Mouse (Mus musculus) heart, adult 2 months (tissue): ENCODE results near the gene Slc5a12. TPM values are rescaled to one million over a fixed set of nuclear protein-coding genes. Genes with fewer than 3 reads are reported as not detected.

Experiments
- DNase-seq, 2 experiments: peaks; one replicate each; pipeline ENCODE4 v3.0.0; 2021
- H3K27ac ChIP-seq: fragments of 200-600 bp; 2 replicates; pipeline ENCODE4 v1.8.1; 2022
- H3K27me3 ChIP-seq: fragments of 200-500 bp; 2 replicates; pipeline ENCODE4 v1.6.1; 2012; ENCODE audit warnings: mild to moderate bottlenecking, low read length, inconsistent platforms, mixed read lengths; ENCODE audit not compliant: control insufficient read depth, insufficient read depth
- H3K36me3 ChIP-seq: fragments of 200-500 bp; 2 replicates; pipeline ENCODE4 v1.6.1; 2012; ENCODE audit warnings: low read length, inconsistent platforms; ENCODE audit not compliant: control insufficient read depth, insufficient read depth
- H3K4me1 ChIP-seq: fragments of 200-500 bp; 2 replicates; pipeline ENCODE4 v1.6.1; 2011; ENCODE audit warnings: low read length; ENCODE audit not compliant: control insufficient read depth, insufficient read depth
- H3K4me3 ChIP-seq: fragments of 200-600 bp; 2 replicates; pipeline ENCODE4 v1.8.1; 2022
- H3K79me2 ChIP-seq: fragments of 200-500 bp; replicated peaks from 2 replicates; pipeline ENCODE4 v1.6.1; 2012; ENCODE audit warnings: mild to moderate bottlenecking, inconsistent platforms, low read length, moderate library complexity, mixed read lengths; ENCODE audit not compliant: control insufficient read depth, insufficient read depth
- H3K9ac ChIP-seq: fragments of 200-500 bp; 2 replicates; pipeline ENCODE4 v1.6.1; 2012; ENCODE audit warnings: low read depth, mild to moderate bottlenecking, control low read depth, inconsistent platforms, low read length, mixed read lengths
- CTCF ChIP-seq: fragments of 200-600 bp; IDR thresholded peaks from 2 replicates; pipeline ENCODE4 v1.8.1; 2022; ENCODE audit warnings: antibody characterized with exemption, mild to moderate bottlenecking, moderate library complexity
- EP300 ChIP-seq: fragments of 200-500 bp; IDR thresholded peaks from 2 replicates; pipeline ENCODE4 v1.6.1; 2011; ENCODE audit warnings: low read depth, low read length, control low read depth; ENCODE audit not compliant: insufficient read depth
- POLR2A ChIP-seq: fragments of 200-500 bp; IDR thresholded peaks from 2 replicates; pipeline ENCODE4 v1.6.1; 2011; ENCODE audit warnings: mild to moderate bottlenecking, low read depth, low read length, control low read depth; ENCODE audit not compliant: insufficient read depth
- WGBS: fragments of 180-500 bp; shearing (Covaris S2); methylation state at CpG from one replicate; pipeline ENCODE4 v1.1.7; 2018; 5-methylcytosine and 5-hydroxymethylcytosine counted together
- intact Hi-C: fragments of 180-260 bp; cut with DNase I; formaldehyde crosslinking; loops from one replicate; pipeline ENCODE4 v1.15.1; 2025
- long read RNA-seq: library from polyadenylated mRNA; stranded (forward); transcript quantifications from one replicate; pipeline ENCODE4 v2.0.0, GENCODE M21; 2021
- polyA plus RNA-seq: library from polyadenylated mRNA; depleted of rRNA; stranded (reverse); fragments of >200 nt; gene quantifications from 2 replicates; pipeline ENCODE4 v1.2.3, GENCODE M21; 2012; rRNA removed
- total RNA-seq, 2 experiments: library from RNA; stranded (reverse); gene quantifications; 2 replicates each; pipeline ENCODE4 v1.2.3; 2021

Slc5a12 gene
- total RNA-seq (not detected), polyA plus RNA-seq (not detected in 2 replicates)
- long read RNA-seq = 0 reads

- H3K4me1 ChIP-seq = no peaks in the 10 kb centered on the region
- H3K27ac ChIP-seq = no peak within 1 kb of the TSS
- H3K9ac ChIP-seq = no peak within 1 kb of the TSS
- no peaks in the 10 kb centered on the region for H3K36me3 ChIP-seq
- intact Hi-C loops = no loop called here
- no peak for DNase-seq
- no peaks in the 10 kb centered on the region for H3K27me3 ChIP-seq
- TF ChIP-seq CTCF (no peak), POLR2A (no peak), EP300 (no peak)
- WGBS = 59% methylated on average over 2 of the region's 2 CpGs
- no peaks in the 10 kb centered on the region for H3K79me2 ChIP-seq
- no peak within 1 kb of the TSS for H3K4me3 ChIP-seq
These were observed at the start of gene Slc5a12 for GRCm38 (mm10) chr2:110596932-110597331. Gene Slc5a12, plus strand, starts transcription at chr2:110597298.

GRCm38 (mm10) chr2:110556098-110556497 lies 41.0 kb upstream of the Slc5a12 start:
- no peaks in the 10 kb centered on the region for H3K4me1 ChIP-seq
- TF ChIP-seq POLR2A = no peak
- TF ChIP-seq EP300 = no peak
- TF ChIP-seq CTCF = no peak
- WGBS = 84% methylated on average over 1 of the region's 1 CpGs
- H3K4me3 ChIP-seq = no peak overlapping the region
- DNase-seq = no peak
- no peaks in the 10 kb centered on the region for H3K27me3 ChIP-seq
- no peaks in the 10 kb centered on the region for H3K36me3 ChIP-seq
- no peak overlapping the region for H3K9ac ChIP-seq
- no peaks in the 10 kb centered on the region for H3K79me2 ChIP-seq
- no peak overlapping the region for H3K27ac ChIP-seq
- intact Hi-C loops = no loop called here

GRCm38 (mm10) chr2:110562621-110563020 lies 34.5 kb upstream of the Slc5a12 start:
- TF ChIP-seq POLR2A = no peak
- no peak for TF ChIP-seq EP300
- TF ChIP-seq CTCF = no peak
- Histone ChIP-seq H3K4me1 (no peaks in the 10 kb centered on the region), H3K36me3 (no peaks in the 10 kb centered on the region), H3K9ac (no peak overlapping the region), H3K27ac (no peak overlapping the region), H3K27me3 (no peaks in the 10 kb centered on the region), H3K4me3 (no peak overlapping the region), H3K79me2 (no peaks in the 10 kb centered on the region)
- WGBS = 73% methylated on average over 2 of the region's 2 CpGs
- intact Hi-C loops = loop anchor here (5.0 kb wide), 1 partner anchor 75 kb away; no protein-coding TSS in a partner anchor
- no peak for DNase-seq

- intact Hi-C loops = loop anchor here (1.0 to 5.0 kb wide), 3 partner anchors 78 to 662 kb away; no protein-coding TSS in a partner anchor
- WGBS = 32% methylated on average over 5 of the region's 5 CpGs
- no peak overlapping the region for H3K4me3 ChIP-seq
These were observed 32.1 kb upstream of the Slc5a12 start for GRCm38 (mm10) chr2:110564673-110565627.

GRCm38 (mm10) chr2:110586692-110587091 lies 10.4 kb upstream of the Slc5a12 start:
- H3K9ac ChIP-seq = no peak overlapping the region
- H3K4me1 ChIP-seq = no peaks in the 10 kb centered on the region
- TF ChIP-seq EP300 = no peak
- TF ChIP-seq POLR2A = no peak
- TF ChIP-seq CTCF = no peak
- H3K27ac ChIP-seq = no peak overlapping the region
- 71% methylated on average over 6 of the region's 6 CpGs for WGBS
- no peak overlapping the region for H3K4me3 ChIP-seq
- no peaks in the 10 kb centered on the region for H3K79me2 ChIP-seq
- H3K36me3 ChIP-seq = no peaks in the 10 kb centered on the region
- no peak for DNase-seq
- H3K27me3 ChIP-seq = no peaks in the 10 kb centered on the region
- intact Hi-C loops = no loop called here

More at GRCm38 (mm10) chr2:110564673-110565627, 32.1 kb upstream of the Slc5a12 start:
- Histone ChIP-seq H3K4me1 (no peaks in the 10 kb centered on the region), H3K27ac (no peak overlapping the region), H3K36me3 (no peaks in the 10 kb centered on the region), H3K9ac (no peak overlapping the region), H3K79me2 (no peaks in the 10 kb centered on the region), H3K27me3 (no peaks in the 10 kb centered on the region)
- no peak for TF ChIP-seq POLR2A
- peak; percentile 89 for TF ChIP-seq CTCF
- TF ChIP-seq EP300 = no peak
- DNase-seq = peak in 1 of 2 experiments; percentile 5

- Histone ChIP-seq H3K79me2 (no peaks in the 10 kb centered on the region), H3K9ac (no peak overlapping the region), H3K27me3 (no peaks in the 10 kb centered on the region), H3K4me3 (no peak overlapping the region), H3K36me3 (no peaks in the 10 kb centered on the region), H3K4me1 (no peaks in the 10 kb centered on the region), H3K27ac (no peak overlapping the region)
- DNase-seq = no peak
- 58% methylated on average over 1 of the region's 1 CpGs for WGBS
- intact Hi-C loops = no loop called here
- no peak for TF ChIP-seq EP300
- no peak for TF ChIP-seq POLR2A
- no peak for TF ChIP-seq CTCF
These were observed 7.1 kb upstream of the Slc5a12 start for GRCm38 (mm10) chr2:110590007-110590406.
